Mouse (Mus musculus) retina, postnatal 7 days (tissue): Measurements from ENCODE around the gene Dusp11.
"Not testable (repeated sequence)": the region's sequence is repeated elsewhere in the genome, so short reads cannot be mapped to it uniquely, and the experiment has no call there.

ENCODE experiments used
- DNase-seq: peaks from one replicate; pipeline ENCODE4 v3.0.0-alpha.2; 2012; ENCODE audit warnings: low read depth, low spot score

Gene Dusp11

GRCm38 (mm10) chr6:85961101-85962091 lies at the start of gene Dusp11:
Gene Dusp11 (minus strand): TSS chr6:85961667.
- DNase-seq, result peak; percentile 87

GRCm38 (mm10) chr6:86009980-86010379 lies 48.5 kb upstream of the Dusp11 start:
- peak; percentile 43 for DNase-seq

- peak; percentile 78 for DNase-seq
Measured at GRCm38 (mm10) chr6:86004271-86005148, 43.0 kb upstream of the Dusp11 start.

- no peak for DNase-seq
Measured at GRCm38 (mm10) chr6:86003405-86003925, 42.0 kb upstream of the Dusp11 start.

GRCm38 (mm10) chr6:85990774-85991173 lies 29.3 kb upstream of the Dusp11 start:
- not testable (repeated sequence) for DNase-seq

GRCm38 (mm10) chr6:85989570-85989969 lies 28.1 kb upstream of the Dusp11 start:
- not testable (repeated sequence) for DNase-seq

- no peak for DNase-seq
Measured at GRCm38 (mm10) chr6:85984351-85984750, 22.9 kb upstream of the Dusp11 start.

GRCm38 (mm10) chr6:85978736-85979135 lies 17.3 kb upstream of the Dusp11 start:
- DNase-seq, result not testable (repeated sequence)

GRCm38 (mm10) chr6:85976242-85976641 lies 14.8 kb upstream of the Dusp11 start:
- no peak for DNase-seq

GRCm38 (mm10) chr6:85975761-85976160 lies 14.3 kb upstream of the Dusp11 start:
- no peak for DNase-seq

GRCm38 (mm10) chr6:85974941-85975617 lies 13.6 kb upstream of the Dusp11 start:
- DNase-seq, result no peak

- no peak for DNase-seq
Measured at GRCm38 (mm10) chr6:85973336-85973735, 11.9 kb upstream of the Dusp11 start.

- no peak for DNase-seq
Measured at GRCm38 (mm10) chr6:85972699-85973098, 11.2 kb upstream of the Dusp11 start.

- DNase-seq, result no peak
Measured at GRCm38 (mm10) chr6:85969889-85970288, 8.4 kb upstream of the Dusp11 start.

- no peak for DNase-seq
Measured at GRCm38 (mm10) chr6:85966686-85967085, 5.2 kb upstream of the Dusp11 start.

- not testable (repeated sequence) for DNase-seq
Measured at GRCm38 (mm10) chr6:85966081-85966480, 4.6 kb upstream of the Dusp11 start.

GRCm38 (mm10) chr6:85957581-85957980 lies 3.9 kb downstream of the Dusp11 start:
- DNase-seq, result no peak

GRCm38 (mm10) chr6:85948549-85948948 lies 12.9 kb downstream of the Dusp11 start:
- DNase-seq, result no peak

GRCm38 (mm10) chr6:85942469-85942868 lies 19.0 kb downstream of the Dusp11 start:
- DNase-seq, result no peak

- no peak for DNase-seq
Measured at GRCm38 (mm10) chr6:85938701-85939100, 22.8 kb downstream of the Dusp11 start.
